Mouse (Mus musculus): ENCODE results near the gene Tubb3. TPM values are rescaled to one million over a fixed set of nuclear protein-coding genes. Genes with fewer than 3 reads are reported as not detected.
"Not testable (repeated sequence)": the region's sequence is repeated elsewhere in the genome, so short reads cannot be mapped to it uniquely, and the experiment has no call there.

Gene Tubb3
- total RNA-seq, 2 experiments from 2014 or later, result 373 to 377 TPM

DNA sequence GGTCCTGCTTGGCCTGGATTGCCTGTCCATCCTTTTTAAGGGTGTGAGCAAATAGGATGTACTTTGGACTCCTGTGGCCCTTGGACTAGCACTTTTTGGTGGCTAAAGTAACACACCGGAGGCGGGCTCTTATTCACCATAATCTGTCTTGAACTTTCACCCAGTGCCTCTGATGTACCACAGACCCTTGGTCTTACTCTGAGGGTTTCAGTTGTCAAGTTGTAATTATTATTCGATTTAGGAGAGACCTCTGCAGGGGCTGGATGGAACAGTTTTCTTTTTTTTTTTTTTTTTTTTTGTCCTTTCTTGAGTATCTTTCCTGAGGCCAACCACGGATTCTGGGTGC is 32.3 kb downstream of the Tubb3 start:
- no peak; the same call in 1 of the 2 replicates for TF ChIP-seq CTCF (IDR thresholded peaks at IDR 0.05)
- intact Hi-C loops (cut with DNase I), result loop anchor here (2.0 to 5.0 kb wide), 2 partner anchors 34 to 71 kb away; partner anchors contain the start of genes Afg3l1 and Tcf25
- Histone ChIP-seq H3K4me3 (peak overlapping the region; percentile 90), H3K27ac (peak overlapping the region; percentile 95)
- no peak for DNase-seq (ENCODE audit: extremely low spot score in 1 of 2, low spot score in 2 of 2)

DNA sequence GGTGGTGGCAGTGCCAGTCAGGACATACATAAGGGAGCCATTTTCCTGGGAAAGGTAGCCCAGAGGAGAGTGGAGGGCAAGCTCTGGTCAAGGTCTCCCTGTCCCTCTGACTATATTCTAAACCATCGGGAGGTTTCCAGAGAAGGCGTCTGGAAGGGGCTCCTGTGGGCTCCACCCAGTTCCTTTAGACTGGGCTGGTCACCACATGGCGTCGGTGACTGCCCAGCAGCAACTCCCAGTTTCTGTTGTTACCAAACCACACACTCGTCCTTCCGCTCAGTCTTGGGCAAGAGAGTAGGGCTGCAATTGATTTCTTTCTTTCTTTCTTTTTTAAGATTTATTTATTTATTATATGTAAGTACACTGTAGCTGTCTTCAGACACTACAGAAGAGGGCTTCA is 32.9 kb downstream of the Tubb3 start:
- DNase-seq (ENCODE audit: extremely low spot score in 1 of 2, low spot score in 2 of 2), result no peak
- no peak for TF ChIP-seq CTCF (IDR thresholded peaks at IDR 0.05)
- Histone ChIP-seq H3K4me3 (peak overlapping the region; percentile 90), H3K27ac (no peak overlapping the region)
- intact Hi-C loops (cut with DNase I), result loop anchor here (5.0 kb wide), 1 partner anchor 33 kb away; the partner anchor contains the start of gene Afg3l1

DNA sequence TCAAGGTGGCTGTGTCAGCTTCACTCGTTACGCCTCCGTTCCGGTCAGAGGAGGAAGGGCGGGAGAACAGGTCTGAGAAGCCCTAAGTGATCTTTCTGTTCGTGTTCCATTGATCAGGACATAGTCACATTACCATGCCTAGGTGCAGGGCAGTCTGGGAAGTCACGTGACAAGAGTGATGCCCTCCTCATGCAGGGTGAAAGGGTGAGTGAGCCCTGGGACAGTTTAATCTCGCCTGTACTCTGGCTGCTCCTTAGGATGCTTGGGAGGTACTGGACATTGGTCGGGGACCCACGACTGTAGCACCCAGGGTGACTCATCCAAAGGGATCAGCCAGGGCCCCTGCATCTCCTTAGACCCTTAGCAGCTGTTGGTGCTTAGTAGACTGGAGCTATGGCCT is 34.8 kb downstream of the Tubb3 start:
- no peak for TF ChIP-seq CTCF (IDR thresholded peaks at IDR 0.05)
- no peak for DNase-seq (ENCODE audit: extremely low spot score in 1 of 2, low spot score in 2 of 2)
- Histone ChIP-seq H3K27ac (no peak overlapping the region), H3K4me3 (no peak overlapping the region)
- intact Hi-C loops (cut with DNase I), result no loop called here

DNA sequence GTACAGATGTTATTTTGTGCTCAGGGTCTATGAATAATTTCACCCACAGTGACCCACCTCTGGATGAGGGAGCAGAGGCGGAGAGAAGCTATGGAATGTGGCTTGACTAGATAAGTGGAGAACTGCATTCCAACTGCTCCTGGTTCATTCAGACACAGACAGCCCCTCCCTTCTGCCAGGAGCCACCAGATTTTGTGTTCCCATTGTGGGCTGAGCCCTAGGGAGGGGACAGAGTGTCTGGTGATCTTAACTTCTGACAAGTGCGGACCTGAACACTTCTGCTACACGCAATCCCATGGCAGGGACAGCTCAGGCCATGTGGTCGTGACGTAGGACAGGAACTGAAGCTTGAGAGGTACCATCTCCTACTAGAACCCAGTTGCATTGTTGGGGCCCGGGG is 35.6 kb downstream of the Tubb3 start:
- DNase-seq (ENCODE audit: extremely low spot score in 1 of 2, low spot score in 2 of 2), result no peak
- Histone ChIP-seq H3K27ac (no peak overlapping the region), H3K4me3 (no peak overlapping the region)
- intact Hi-C loops (cut with DNase I), result no loop called here
- TF ChIP-seq CTCF (IDR thresholded peaks at IDR 0.05), result no peak

DNA sequence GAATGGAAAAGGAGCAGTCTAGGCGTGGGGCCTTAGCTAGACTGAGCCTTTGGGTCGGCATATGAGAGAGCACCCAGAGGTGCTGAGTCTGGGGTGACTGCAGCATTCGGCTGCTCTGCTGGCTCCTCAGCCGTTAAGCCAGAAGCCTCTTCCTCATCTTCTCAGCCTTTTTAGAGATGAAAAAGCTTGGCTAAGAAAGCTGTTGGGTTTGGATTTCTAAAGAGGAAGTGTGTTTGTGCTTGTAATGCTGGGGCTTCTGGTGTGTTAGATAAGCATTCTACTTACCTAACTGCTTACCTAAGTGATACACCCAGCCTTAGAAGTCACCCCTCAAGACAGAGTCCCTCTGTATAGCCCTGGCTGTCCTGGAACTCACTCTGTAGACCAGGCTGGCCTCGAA is 39.6 kb downstream of the Tubb3 start:
- no peak for TF ChIP-seq CTCF (IDR thresholded peaks at IDR 0.05)
- DNase-seq (ENCODE audit: extremely low spot score in 1 of 2, low spot score in 2 of 2), result no peak
- H3K27ac ChIP-seq, result no peak overlapping the region
- no peak overlapping the region for H3K4me3 ChIP-seq
- intact Hi-C loops (cut with DNase I), result no loop called here

DNA sequence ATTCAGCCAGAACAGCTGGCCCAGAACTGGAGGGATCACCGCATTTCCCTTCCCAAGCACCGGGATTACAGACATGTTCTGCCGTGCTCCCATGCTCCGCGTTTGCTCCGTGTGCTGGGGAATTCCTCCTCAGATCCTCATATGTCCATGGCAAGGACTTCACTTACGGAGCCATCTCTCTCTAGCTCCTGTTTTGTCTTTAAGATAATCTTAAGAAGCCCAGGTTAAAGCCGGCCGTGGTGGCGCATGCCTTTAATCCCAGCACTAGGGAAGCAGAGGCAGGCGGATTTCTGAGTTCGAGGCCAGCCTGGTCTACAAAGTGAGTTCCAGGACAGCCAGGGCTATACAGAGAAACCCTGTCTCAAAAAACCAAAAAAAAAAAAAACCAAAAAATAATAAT is 40.5 kb downstream of the Tubb3 start:
- H3K27ac ChIP-seq; H3K4me3 ChIP-seq; DNase-seq (ENCODE audit: extremely low spot score in 1 of 2, low spot score in 2 of 2); intact Hi-C loops (cut with DNase I): not testable (repeated sequence)

DNA sequence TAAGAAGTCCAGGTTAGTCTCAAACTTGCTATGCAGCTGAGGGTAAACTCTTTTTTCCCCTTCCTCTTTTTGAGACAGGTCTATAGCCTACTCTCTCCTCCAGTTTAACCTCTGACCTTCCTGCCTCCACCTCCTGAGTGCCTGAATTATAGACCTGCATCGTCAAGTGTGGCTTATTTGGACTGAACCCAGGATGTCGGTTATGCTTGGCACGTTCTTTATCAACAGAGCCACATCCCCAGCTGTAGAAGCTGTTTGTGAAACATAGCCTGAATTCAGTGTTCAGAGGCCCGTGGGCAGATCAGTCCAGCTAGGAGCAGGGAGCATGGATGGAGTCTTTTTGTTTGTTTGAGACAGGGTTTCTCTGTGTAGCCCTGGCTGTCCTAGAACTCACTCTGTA is 40.9 kb downstream of the Tubb3 start:
- no peak for TF ChIP-seq CTCF (IDR thresholded peaks at IDR 0.05)
- intact Hi-C loops (cut with DNase I), result no loop called here
- H3K27ac ChIP-seq, result no peak overlapping the region
- no peak overlapping the region for H3K4me3 ChIP-seq
- no peak for DNase-seq (ENCODE audit: extremely low spot score in 1 of 2, low spot score in 2 of 2)

DNA sequence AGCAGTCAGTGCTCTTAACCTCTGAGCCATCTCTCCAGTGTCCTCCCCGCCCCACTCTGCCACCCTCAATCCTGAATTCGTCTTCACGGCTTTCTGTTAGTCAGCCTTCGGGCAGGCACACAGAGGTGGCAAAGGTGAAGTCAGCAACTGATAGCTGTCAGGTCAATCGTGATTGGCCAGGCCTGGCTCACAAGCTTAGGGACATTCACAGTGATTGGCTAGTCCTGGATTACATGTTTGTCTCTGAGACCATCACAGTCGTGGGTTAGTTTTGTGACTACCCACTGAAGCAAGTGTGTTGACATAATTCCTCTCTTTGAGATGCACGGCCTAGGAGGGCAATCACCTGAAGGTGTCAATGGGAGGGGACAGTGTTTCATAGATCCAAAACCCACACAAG is 42.1 kb downstream of the Tubb3 start:
- H3K27ac ChIP-seq, result no peak overlapping the region
- no peak for TF ChIP-seq CTCF (IDR thresholded peaks at IDR 0.05)
- DNase-seq (ENCODE audit: extremely low spot score in 1 of 2, low spot score in 2 of 2), result no peak
- H3K4me3 ChIP-seq, result no peak overlapping the region
- intact Hi-C loops (cut with DNase I), result no loop called here

DNA sequence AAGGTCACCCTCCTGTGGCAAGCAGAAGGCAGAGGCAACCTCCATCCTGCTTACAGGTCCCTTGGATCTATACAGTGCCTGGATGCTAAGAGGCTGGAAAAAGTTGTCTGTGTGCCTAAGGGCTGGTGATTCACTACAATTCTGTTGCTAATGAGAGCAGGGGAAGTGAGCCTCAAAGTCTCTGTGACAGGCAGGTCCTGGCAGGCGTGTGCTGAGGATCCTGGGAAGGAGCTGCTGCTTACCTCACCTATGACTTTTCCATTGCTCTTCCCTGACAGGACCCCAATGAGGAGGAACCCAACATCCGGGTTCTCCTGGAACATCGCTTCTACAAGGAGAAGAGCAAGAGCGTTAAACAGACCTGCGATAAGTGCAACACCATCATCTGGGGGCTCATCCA is 42.7 kb downstream of the Tubb3 start:
- intact Hi-C loops (cut with DNase I), result no loop called here
- no peak overlapping the region for H3K4me3 ChIP-seq
- no peak for DNase-seq (ENCODE audit: extremely low spot score in 1 of 2, low spot score in 2 of 2)
- no peak overlapping the region for H3K27ac ChIP-seq
- no peak for TF ChIP-seq CTCF (IDR thresholded peaks at IDR 0.05)

DNA sequence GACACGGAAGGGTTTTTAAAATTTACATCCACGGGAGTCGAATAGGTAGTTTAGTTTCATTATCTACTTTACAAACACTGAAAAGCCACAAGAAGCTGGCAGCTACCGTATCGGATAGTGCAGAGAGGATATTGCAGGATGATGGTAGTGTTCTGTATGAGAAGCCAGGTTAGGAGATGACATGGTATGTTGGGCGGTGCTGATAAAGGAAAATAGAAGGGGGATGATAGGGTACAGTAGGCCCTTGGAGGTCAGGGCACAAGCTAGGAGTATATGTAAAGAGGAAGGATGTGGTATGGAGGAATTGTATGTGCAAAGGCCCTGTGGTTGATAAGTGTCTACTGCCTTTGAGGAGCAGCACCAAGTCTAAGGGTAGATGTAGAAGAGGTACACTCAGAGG is 43.3 kb downstream of the Tubb3 start:
- intact Hi-C loops (cut with DNase I), result no loop called here
- TF ChIP-seq CTCF (IDR thresholded peaks at IDR 0.05), result no peak
- Histone ChIP-seq H3K4me3 (no peak overlapping the region), H3K27ac (no peak overlapping the region)
- DNase-seq (ENCODE audit: extremely low spot score in 1 of 2, low spot score in 2 of 2), result no peak

DNA sequence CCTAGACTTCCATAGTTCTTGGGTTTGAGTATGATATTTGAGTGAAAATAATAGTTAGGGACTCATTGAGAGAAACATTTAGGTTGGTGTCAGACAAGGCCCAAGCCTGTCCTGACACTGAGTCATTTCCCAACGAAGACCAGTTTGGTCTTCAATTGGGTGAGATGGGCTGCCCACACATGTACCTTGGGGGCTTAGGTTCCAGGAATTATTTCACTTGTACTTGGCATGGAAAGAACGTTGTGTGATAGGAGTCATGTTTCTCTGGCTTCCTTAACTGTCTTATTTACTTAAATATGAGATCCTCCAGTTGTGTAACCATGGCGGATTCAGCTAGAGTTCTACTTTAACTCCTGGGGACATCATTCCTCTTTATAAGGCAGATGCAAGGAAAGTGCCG is 52.4 kb downstream of the Tubb3 start:
- no peak for TF ChIP-seq CTCF (IDR thresholded peaks at IDR 0.05)
- no peak overlapping the region for H3K27ac ChIP-seq
- intact Hi-C loops (cut with DNase I), result no loop called here
- H3K4me3 ChIP-seq, result no peak overlapping the region
- no peak for DNase-seq (ENCODE audit: extremely low spot score in 1 of 2, low spot score in 2 of 2)

DNA sequence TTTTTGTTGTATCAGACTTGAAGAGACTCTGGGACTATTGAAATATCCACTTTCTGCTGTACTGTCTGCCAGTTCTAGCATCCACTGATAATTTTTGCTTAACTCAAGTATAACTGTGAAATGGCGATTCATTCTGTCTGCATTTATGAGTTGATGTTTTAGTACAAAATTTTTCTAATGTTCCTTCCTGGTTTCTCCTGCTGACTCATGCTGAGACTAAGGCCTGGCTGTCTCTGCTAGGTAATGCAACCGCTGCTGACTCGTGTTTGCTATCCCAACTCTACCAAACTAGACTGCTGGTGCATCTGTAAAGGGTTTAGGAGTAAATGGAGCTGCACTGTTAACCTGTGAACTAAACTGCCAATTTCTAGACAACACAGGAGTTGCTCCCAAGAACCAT is 56.3 kb downstream of the Tubb3 start:
- TF ChIP-seq CTCF (IDR thresholded peaks at IDR 0.05), result no peak
- intact Hi-C loops (cut with DNase I), result no loop called here
- Histone ChIP-seq H3K4me3 (no peak overlapping the region), H3K27ac (no peak overlapping the region)
- no peak for DNase-seq (ENCODE audit: extremely low spot score in 1 of 2, low spot score in 2 of 2)

Other genes with a start within 250 kb of the Tubb3 start
- not detected for gene Dpep1, start 225.2 kb upstream of the Tubb3 start, total RNA-seq (2021)
- 100 to 1,000 TPM in 1 of 2 experiments, 10 to 100 TPM in 1; 86.2 to 104 TPM for gene Chmp1a, start 198.7 kb upstream of the Tubb3 start, total RNA-seq (2021)
- 1 to 10 TPM; 6.3 to 8.1 TPM for gene Spata33, start 198.6 kb upstream of the Tubb3 start, total RNA-seq (2021)
- 100 to 1,000 TPM; 101 to 111 TPM for gene Cdk10, start 186.6 kb upstream of the Tubb3 start, total RNA-seq (2021)
- gene Spata2l, start 175.2 kb upstream of the Tubb3 start, total RNA-seq (2021), result 10 to 100 TPM; 75.4 to 97.5 TPM
- gene Zfp276, start 157.2 kb upstream of the Tubb3 start, total RNA-seq (2021), result 10 to 100 TPM; 26.4 to 29.2 TPM
- gene Vps9d1, start 157.1 kb upstream of the Tubb3 start, total RNA-seq (2021), result 10 to 100 TPM; 53.3 to 63.0 TPM
- gene Fanca, start 92.8 kb upstream of the Tubb3 start, total RNA-seq (2021), result 1 to 10 TPM; 3.1 to 3.7 TPM
- 10 to 100 TPM; 14.1 to 19.5 TPM for gene Spire2, start 78.7 kb upstream of the Tubb3 start, total RNA-seq (2021)
- gene Tcf25, start 37.7 kb upstream of the Tubb3 start, total RNA-seq (2021), result 100 to 1,000 TPM; 586 to 610 TPM
- gene Mc1r, start 4.3 kb upstream of the Tubb3 start, total RNA-seq (2021), result under 1 TPM; 0.18 to 0.19 TPM
- gene Def8, start 12.1 kb downstream of the Tubb3 start, total RNA-seq (2021), result 10 to 100 TPM; 55.0 to 55.5 TPM
- gene Afg3l1, start 66.5 kb downstream of the Tubb3 start, total RNA-seq (2021), result 10 to 100 TPM; 26.3 to 31.1 TPM
- gene Dbndd1, start 104.0 kb downstream of the Tubb3 start, total RNA-seq (2021), result 10 to 100 TPM; 16.0 to 18.0 TPM
- gene Gas8, start 107.4 kb downstream of the Tubb3 start, total RNA-seq (2021), result 10 to 100 TPM; 29.0 to 29.1 TPM
- 10 to 100 TPM; 45.9 to 46.2 TPM for gene Rhou, start 242.5 kb downstream of the Tubb3 start, total RNA-seq (2021)

All from left cerebral cortex, adult 2 months (tissue).